Mouse (Mus musculus): Measurements from ENCODE around the gene Colec11.

The Colec11 gene

DNA sequence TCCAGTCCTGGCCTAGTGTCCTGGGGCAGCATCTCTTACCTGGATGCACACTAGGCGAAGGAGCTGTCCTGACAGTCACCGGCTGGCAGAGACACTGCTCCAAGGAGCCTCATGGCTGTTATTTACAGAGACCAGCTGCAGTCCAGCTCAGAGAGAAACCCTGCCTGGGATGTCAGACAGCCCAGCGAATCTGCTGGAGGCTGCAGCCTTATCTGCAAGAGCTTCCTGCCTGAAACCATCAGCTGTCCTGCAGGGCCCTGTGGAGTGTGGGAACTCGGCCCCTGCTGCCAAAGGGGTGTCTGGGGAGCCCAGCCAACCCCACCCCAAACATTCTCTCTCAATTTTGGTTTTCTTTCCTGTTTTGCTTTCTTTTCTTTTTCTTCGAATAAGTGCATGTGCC, at the start of gene Colec11:
Gene Colec11, minus strand, starts transcription at position 183 of the 400 bp plus-strand sequence.
- DNase-seq, result no peak

DNA sequence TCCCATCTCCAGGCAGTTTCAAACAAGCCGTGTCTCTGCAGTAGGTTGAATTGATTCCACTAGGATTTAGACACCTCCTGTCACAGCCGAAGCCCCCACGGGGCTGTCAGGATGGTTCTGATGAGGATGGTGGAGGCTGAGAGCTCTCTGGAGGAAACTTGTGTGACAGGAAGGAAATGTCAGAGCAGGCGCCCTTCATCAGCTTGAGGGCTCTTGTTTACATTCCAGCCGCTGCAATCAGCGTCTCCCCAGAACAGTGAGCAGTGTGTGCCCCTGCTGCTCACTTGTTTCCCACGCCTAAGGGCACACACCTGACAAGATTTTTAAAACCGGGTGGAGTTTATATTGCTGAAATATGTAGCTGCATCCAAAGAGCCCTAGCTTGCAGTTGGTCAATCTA, 44.1 kb upstream of the Colec11 start:
- no peak for DNase-seq

GRCm38 (mm10) chr12:28666734-28667133, 43.6 kb upstream of the Colec11 start:
- DNase-seq, result no peak

DNA sequence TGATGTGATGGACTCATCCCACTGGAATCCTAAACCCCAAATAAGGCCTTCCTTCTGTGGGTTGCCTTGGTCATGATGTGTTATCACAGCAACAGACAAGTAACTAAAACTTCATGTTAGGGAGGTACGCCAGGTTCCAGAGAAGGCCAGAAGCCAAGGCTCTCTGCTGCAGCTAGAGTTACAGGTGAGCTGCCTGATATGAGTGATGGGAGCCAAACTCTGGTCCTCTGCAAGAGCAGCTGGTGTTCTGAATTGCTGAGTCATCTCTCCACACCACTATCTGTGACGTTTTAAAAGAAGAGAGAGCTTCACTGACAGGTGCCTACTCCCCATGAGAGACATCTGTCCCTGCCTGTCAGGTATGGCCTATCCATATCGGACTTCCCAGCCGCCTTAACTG, 39.5 kb upstream of the Colec11 start:
- DNase-seq, result no peak

DNA sequence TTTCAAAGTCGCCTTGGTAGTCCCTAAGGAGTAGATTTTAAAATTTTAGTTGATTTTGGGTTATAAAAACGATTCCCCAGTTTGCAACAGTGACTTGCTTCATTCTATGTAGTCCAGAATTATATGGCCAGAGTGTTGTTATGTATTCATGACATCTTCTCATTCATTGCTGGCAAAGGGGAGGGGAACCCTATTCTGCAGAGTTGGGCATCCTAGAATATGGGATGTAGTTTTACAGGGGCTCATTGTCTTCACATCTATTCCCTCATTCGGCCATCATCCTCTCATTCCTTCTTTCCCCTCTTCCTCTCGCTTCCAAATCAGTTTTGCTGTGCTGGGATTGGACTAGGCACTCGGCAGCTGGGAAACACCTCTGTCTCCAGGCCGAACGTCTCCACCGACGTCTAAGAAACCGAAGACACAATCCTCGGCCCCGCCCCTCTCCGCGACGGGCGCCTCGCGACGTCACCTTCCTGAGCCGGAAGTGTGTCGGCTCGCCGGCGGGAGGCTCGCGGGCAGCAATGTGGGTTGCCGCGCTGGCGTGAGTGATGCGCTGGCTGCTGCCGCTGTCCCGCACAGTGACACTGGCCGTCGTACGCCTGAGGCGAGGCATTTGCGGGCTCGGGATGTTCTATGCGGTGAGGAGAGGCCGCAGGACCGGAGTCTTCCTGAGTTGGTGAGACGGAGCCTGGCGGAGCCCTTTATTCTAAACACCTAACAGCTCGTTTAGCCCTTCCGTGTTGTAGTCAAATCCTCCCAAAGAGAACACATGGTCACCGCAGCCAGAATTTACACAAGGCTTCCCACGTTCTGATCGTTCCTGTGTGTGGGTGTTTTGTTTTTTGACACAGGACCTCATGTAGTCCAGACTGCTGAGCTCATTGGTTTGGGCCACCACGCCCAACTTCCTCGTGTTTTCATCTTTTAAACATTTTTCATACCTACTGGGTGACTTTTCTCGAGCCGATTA, 26.2 kb upstream of the Colec11 start, which contains the start of gene Rnaseh1:
Gene Rnaseh1, plus strand, starts transcription at position 462 of the 970 bp plus-strand sequence.
- DNase-seq, result peak; percentile 91

DNA sequence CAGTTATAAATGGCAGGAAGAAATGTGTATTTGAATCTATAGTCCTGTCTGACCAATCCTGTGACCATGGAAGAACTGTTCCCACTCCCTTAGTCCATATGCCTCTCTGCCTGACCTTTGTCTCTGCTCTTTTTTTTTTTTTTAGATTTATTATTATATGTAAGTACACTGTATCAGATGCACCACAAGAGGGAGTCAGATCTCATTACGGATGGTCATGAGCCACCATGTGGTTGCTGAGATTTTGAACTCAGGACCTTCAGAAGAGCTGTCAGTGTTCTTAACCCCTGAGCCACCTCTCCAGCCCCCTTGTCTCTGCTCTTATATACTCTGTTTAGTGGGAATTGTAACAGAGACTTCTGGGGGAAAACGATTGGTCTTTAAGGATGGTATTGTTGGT, 15.6 kb upstream of the Colec11 start:
- no peak for DNase-seq

DNA sequence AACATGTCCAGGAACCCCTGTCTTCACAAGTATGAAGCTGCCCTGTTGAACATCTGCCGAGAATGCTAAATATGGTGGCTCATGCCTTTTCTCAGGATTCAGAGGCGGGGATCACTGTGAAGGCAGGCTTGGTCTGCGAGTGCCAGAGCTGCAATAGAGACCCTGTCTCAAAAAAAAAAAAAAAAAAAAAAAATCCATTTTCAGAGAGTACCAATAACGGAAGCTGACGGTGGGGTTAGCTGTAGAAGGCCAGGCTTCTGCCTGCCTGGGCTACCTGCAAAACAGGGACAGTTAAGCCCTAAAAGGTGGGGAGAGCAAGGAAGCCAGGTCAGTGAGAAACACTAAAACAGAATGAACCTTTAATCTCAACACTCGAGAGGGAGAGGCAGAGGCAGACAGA, 13.4 kb upstream of the Colec11 start:
- DNase-seq, result no peak

DNA sequence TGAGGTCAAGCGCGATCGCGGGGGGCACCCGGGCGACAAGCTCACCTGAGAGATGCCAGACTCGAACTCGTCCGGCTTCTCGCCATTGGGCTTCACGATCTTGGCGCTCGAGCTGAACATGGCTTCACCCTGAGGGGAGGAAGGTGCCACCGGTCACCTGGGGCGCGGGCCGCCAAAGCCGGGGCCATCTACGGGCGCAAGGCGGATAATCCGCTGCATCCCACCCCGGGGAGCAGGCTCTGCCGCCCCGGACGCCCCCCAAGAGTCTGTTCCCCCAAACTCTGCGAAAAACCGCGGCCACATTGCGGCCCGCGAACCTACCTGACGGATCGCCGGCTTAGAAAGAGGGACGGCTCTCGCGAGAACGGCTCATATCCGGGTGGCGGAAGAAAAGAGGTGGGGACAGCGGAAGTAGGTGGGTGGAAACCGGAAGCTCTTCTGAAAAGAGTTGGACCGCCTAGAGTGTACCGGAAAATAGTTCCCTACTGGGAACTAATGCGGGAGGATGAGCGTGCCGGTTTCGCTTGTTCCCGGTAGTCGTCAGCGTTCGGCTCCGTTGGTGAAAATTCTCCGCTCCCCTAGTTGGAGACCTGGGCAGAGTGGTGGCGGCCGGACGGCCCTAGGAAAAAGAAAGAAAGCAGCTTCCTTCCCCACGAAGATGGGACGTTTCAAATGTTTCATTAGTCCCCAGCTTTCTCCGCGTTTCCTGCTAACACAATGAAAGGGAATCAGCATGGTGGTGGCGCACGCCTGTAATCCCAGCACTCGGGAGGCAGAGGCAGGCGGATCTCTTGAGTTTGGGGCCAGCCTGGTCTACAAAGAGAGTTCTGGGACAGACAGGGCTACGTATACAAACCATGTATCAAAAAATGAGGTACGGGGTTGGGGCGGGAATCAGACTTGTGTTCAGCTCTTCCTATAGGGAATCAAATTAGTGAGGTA, 12.6 kb upstream of the Colec11 start, which contains the start of gene Rps7:
Gene Rps7, minus strand, starts transcription at position 419 of the 942 bp plus-strand sequence.
- peak; percentile 94 for DNase-seq

DNA sequence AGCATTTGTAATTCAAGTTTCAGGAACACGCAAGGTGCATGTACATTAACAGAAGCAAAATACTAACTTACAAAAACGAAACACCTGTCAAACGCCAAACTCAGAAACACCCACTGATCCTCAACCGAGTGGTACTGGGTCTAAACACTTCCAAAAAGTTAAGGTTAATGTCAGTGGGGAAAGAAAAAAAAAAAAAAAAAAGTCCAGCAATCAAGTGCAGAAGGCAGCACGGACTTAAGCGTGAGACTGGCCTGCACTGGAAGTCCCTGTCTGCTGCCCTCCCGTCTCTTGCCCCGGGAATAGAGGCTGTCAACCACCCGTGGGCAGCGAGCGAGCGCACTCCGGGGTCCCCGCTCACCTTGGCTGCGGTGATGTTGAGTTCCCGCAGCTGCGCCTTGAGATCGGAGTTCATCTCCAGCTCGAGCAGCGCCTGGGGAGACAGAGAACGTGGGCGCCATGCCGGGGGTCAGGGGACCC, 11.9 kb upstream of the Colec11 start:
- no peak for DNase-seq

DNA sequence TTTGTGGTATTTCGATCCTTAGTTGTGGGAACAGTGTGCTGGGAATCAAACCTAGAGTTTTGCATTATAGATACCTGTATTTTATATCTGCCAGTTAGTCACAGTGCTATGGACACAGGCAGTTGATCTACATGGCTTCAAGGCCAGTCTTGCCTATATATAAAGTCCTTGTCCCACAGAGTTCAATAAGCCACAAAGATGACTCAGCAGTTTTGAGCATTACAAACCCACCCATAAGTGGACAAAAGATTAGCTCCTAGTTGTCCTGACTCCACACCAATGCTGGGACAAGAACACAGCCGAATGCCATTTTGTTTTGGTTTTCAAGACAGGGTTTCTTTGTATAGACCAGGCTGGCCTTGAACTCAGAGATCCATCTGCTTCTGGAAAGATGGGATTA, 5.3 kb upstream of the Colec11 start:
- no peak for DNase-seq

GRCm38 (mm10) chr12:28627092-28627491, 3.9 kb upstream of the Colec11 start:
- DNase-seq, result no peak

GRCm38 (mm10) chr12:28625407-28625806, 2.2 kb upstream of the Colec11 start:
- DNase-seq, result no peak

DNA sequence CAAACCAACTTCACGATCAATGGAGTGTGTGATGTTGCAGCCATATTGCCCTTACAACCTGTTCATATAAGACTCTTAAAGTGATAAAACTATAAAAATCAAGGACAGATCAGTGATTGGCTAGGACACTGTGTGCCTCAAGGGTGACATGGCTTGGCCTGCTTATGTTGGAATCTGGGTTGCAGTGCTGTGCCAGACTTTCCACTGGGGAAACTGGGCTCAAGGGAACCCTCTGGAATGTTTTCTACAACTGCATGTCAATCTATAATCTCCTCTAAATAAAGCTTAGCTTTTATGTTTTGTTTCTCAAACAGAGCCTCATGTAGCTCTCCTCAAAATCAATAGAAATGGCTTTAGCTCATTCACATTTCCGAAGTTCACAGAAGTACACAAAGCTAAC, 1.1 kb upstream of the Colec11 start:
- no peak for DNase-seq

GRCm38 (mm10) chr12:28622641-28623040, 536 bp downstream of the Colec11 start:
- DNase-seq, result no peak

DNA sequence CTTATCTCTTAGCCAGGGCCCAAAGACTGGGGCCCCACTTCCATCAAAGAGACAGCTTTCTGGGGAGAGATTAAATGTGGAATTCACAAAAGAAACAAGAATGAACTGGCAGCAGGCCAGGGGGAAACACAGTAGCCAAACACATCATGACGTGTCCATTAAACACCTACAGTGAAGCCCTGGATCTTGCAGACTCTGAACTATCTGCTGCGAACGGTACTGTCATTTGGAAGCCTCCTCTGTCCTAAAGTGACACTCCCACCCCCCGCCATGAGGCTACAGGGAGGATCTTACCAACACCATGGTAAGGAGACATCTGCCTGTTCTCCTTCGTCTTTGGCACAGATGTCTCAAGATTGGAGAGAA, 1.0 kb downstream of the Colec11 start:
- DNase-seq, result no peak

DNA sequence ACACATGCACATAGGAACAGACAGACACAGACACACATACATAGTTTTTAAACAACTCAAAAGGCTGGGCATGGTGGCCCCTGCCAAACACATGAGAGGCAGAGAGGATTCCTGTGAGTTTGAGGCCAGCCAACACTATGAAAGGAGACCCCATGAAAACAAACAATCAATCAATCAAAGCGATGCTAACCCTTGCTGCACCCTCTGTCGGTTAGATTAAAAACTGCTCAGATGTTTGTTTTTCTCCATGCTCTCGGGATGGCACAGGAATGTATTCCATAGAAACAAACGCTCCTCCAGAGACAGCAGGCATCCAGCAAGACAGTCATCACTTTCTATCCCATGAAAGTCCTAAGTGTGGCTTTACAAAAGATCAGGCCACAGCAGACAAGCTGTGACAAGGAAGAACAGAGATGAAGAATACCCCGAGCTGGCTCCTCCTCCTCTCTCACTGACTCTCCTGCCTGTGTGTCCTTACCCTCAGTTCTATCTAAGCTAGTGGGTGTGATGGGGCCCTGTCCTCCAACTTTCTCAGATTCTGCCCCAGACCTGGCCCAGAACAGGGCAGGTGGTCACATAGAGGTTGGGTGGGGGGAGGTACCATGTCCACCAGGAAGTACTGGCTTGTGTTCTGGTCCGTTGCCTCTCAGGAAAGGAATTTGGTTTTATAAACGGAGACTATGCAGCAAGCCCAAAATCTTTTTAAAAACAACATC, 1.6 kb downstream of the Colec11 start:
- DNase-seq, result no peak

DNA sequence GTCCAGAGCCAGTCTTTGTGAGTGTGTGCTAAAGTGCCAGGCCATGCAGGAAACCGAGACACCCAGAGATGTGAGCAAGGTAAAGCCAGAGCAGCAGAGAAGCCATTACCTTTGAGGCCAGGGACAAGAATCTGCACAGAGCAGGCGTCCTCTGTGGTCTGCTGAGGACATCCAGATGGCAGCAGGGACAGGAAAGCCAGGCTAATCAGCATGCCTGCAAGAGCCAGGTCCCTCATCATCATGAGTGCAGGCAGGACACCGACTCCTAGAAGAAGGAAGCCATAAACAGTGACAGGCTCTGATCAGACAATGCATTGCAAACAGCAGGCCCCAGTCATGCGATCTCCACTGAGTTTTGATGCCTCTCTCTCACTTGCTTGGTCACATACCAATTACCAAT, 5.9 kb downstream of the Colec11 start:
- DNase-seq, result no peak

- DNase-seq, result no peak
These were observed 8.8 kb downstream of the Colec11 start for GRCm38 (mm10) chr12:28614401-28614800.

- DNase-seq, result no peak
These were observed 10.8 kb downstream of the Colec11 start for GRCm38 (mm10) chr12:28612391-28612790.

- DNase-seq, result no peak
These were observed 15.5 kb downstream of the Colec11 start for GRCm38 (mm10) chr12:28607546-28608305.

DNA sequence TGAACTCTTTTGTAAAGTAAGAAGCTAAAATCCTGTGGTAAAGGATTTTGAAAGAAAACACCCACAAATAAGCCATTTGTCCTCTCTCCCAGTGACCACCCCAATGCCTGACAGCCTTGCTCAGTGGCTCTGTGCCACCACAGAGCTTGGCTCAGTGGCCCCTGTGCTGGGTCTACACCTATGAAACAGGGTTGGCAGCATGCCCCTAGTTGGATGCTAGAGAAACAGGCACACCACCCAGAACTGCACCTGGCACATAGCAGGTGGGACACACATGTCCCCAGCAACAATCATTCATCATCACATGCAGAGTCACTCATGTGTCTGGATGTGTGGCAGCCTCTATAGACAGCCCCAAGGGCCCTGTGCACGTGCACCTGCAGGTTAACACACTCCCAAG, 19.7 kb downstream of the Colec11 start:
- no peak for DNase-seq

DNA sequence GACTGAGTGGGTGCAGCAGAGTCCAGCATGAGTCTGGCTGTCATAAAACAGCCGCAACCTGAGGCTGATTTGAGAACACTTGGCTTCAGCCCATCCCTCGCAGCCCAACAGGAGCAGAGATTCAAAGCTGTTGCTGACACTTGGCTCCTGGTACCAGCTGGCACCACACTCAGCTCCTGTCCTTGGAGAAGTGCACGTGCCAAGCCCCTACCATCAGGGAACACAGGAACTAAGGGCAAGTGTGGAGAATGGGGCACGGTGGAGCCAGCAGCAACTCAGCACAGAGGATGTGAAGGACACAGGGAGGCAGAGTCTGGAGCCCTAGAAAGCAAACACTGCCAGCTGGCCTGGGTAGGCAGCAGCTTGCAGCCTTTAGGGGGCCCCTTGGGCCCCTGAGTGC, 20.9 kb downstream of the Colec11 start:
- DNase-seq, result no peak
